Comparison of ENCODE assay signal across 8 mouse cellular contexts in genomic region chr9:117250831-117251165, GRCm38 (mm10).
A peak's percentile ranks its signal among the peaks of the same experiment; 100 is the strongest.
DNase-seq lines count a peak whose midpoint lies in the region; ATAC-seq lines count a peak whose summit lies in the region.

No protein-coding gene starts in this region.

- WGBS in heart, embryonic 11.5 days (ENCODE audit: insufficient replicate concordance), result 14% methylated on average over 2 of the region's 2 CpGs
- WGBS in embryonic facial prominence, embryonic 11.5 days, result 5% methylated on average over 2 of the region's 2 CpGs
- WGBS in hindbrain, embryonic 16.5 days, result 2% methylated on average over 2 of the region's 2 CpGs
- WGBS in midbrain, embryonic 15.5 days, result 9% methylated on average over 2 of the region's 2 CpGs

- no peak for ATAC-seq in heart, embryonic 11.5 days (replicated peaks; ENCODE audit: insufficient number of reproducible peaks, low FRiP score, low TSS enrichment)
- ATAC-seq in embryonic facial prominence, embryonic 11.5 days (replicated peaks; ENCODE audit: insufficient number of reproducible peaks, low FRiP score, low TSS enrichment, low read depth), result no peak
- no peak for ATAC-seq in hindbrain, embryonic 16.5 days
- 0 out of 2 replicates have a peak, but pooled peaks have one; percentile 38 for ATAC-seq in midbrain, embryonic 15.5 days (replicated peaks)

- H3K4me3 ChIP-seq in heart, embryonic 11.5 days (ENCODE audit: low read depth, low read length), result peak overlapping the region; percentile 75
- H3K4me3 ChIP-seq in embryonic facial prominence, embryonic 11.5 days (ENCODE audit: low read depth, low read length), result peak overlapping the region; percentile 58
- H3K4me3 ChIP-seq in hindbrain, embryonic 16.5 days (ENCODE audit: low read length), result peak overlapping the region; percentile 60
- peak overlapping the region; percentile 52 for H3K4me3 ChIP-seq in midbrain, embryonic 15.5 days

- H3K27ac ChIP-seq in heart, embryonic 11.5 days (ENCODE audit: low read depth, low read length), result peak overlapping the region; percentile 57; the same call in 1 of the 2 replicates
- H3K27ac ChIP-seq in embryonic facial prominence, embryonic 11.5 days (replicated peaks; ENCODE audit: low read depth, low read length), result peak overlapping the region; percentile 68
- peak overlapping the region; percentile 85 for H3K27ac ChIP-seq in hindbrain, embryonic 16.5 days (ENCODE audit: low read depth, low read length)
- no peak overlapping the region for H3K27ac ChIP-seq in midbrain, embryonic 15.5 days

- H3K9me3 ChIP-seq in heart, embryonic 11.5 days (replicated peaks; ENCODE audit: control insufficient read depth, low read length), result no peaks in the 10 kb centered on the region
- H3K9me3 ChIP-seq in embryonic facial prominence, embryonic 11.5 days (replicated peaks; ENCODE audit: control insufficient read depth, low read length), result no peaks in the 10 kb centered on the region
- H3K9me3 ChIP-seq in hindbrain, embryonic 16.5 days (ENCODE audit: control insufficient read depth, low read length), result no peaks in the 10 kb centered on the region
- no peaks in the 10 kb centered on the region for H3K9me3 ChIP-seq in midbrain, embryonic 15.5 days

- H3K4me2 ChIP-seq in heart, embryonic 11.5 days, result peak overlapping the region; percentile 78
- peak overlapping the region; percentile 64 for H3K4me2 ChIP-seq in embryonic facial prominence, embryonic 11.5 days (ENCODE audit: low read depth, low read length)
- peak overlapping the region; percentile 71 for H3K4me2 ChIP-seq in hindbrain, embryonic 16.5 days (ENCODE audit: low read length)
- peak overlapping the region; percentile 78 for H3K4me2 ChIP-seq in midbrain, embryonic 15.5 days

- DNase-seq in heart, postnatal 4 days, result no peak
- peak; percentile 43 for DNase-seq in embryonic facial prominence, embryonic 11.5 days (ENCODE audit: low spot score)
- no peak for DNase-seq in layer of hippocampus, postnatal 14 days (ENCODE audit: low spot score in 2 of 2)
- DNase-seq in spleen, adult 18-20 months, result no peak
- DNase-seq in layer of hippocampus, postnatal 10 days (ENCODE audit: low spot score in 2 of 2), result no peak

- peak overlapping the region; percentile 89 for H3K9ac ChIP-seq in heart, embryonic 11.5 days (ENCODE audit: low read depth, low read length)
- H3K9ac ChIP-seq in embryonic facial prominence, embryonic 11.5 days (replicated peaks; ENCODE audit: low read length), result peak overlapping the region; percentile 81
- peak overlapping the region; percentile 72 for H3K9ac ChIP-seq in hindbrain, embryonic 16.5 days (ENCODE audit: low read depth, low read length)
- H3K9ac ChIP-seq in midbrain, embryonic 15.5 days, result peak overlapping the region; percentile 58

- H3K36me3 ChIP-seq in heart, embryonic 11.5 days (ENCODE audit: control insufficient read depth, insufficient read depth, low read length), result no peaks in the 10 kb centered on the region
- no peaks in the 10 kb centered on the region for H3K36me3 ChIP-seq in embryonic facial prominence, embryonic 11.5 days (replicated peaks; ENCODE audit: control insufficient read depth, insufficient read depth, low read depth, low read length)
- H3K36me3 ChIP-seq in hindbrain, embryonic 16.5 days (ENCODE audit: control insufficient read depth, insufficient read depth, low read length), result no peaks in the 10 kb centered on the region
- H3K36me3 ChIP-seq in midbrain, embryonic 15.5 days (replicated peaks), result no peaks in the 10 kb centered on the region

- H3K27me3 ChIP-seq in heart, embryonic 11.5 days (ENCODE audit: control insufficient read depth, insufficient read depth, low read length), result no peaks in the 10 kb centered on the region
- no peaks in the 10 kb centered on the region for H3K27me3 ChIP-seq in embryonic facial prominence, embryonic 11.5 days (ENCODE audit: control insufficient read depth, insufficient read depth, low read length)
- no peaks in the 10 kb centered on the region for H3K27me3 ChIP-seq in hindbrain, embryonic 16.5 days (replicated peaks; ENCODE audit: control insufficient read depth, insufficient read depth, low read length)
- H3K27me3 ChIP-seq in midbrain, embryonic 15.5 days (replicated peaks), result no peaks in the 10 kb centered on the region

- H3K4me1 ChIP-seq in heart, embryonic 11.5 days (ENCODE audit: control insufficient read depth, insufficient read depth, low read length), result peaks cover 28% of the 10 kb centered on the region
- H3K4me1 ChIP-seq in embryonic facial prominence, embryonic 11.5 days (ENCODE audit: control insufficient read depth, insufficient read depth, low read length), result no peaks in the 10 kb centered on the region
- H3K4me1 ChIP-seq in hindbrain, embryonic 16.5 days (ENCODE audit: control insufficient read depth, insufficient read depth, low read depth, low read length), result peaks cover 19% of the 10 kb centered on the region
- H3K4me1 ChIP-seq in midbrain, embryonic 15.5 days, result peaks cover 34% of the 10 kb centered on the region
